Mouse (Mus musculus) CD4-positive, CD25-positive, alpha-beta regulatory T cell, adult 4 months (primary cell): ENCODE measurements around the gene Med8. TPM values are rescaled to one million over a fixed set of nuclear protein-coding genes. Genes with fewer than 3 reads are reported as not detected.

Source experiments
- ATAC-seq: one replicate; pipeline ENCODE4 v1.8.0; 2017
- polyA plus RNA-seq, 2 experiments: library from polyadenylated mRNA; unstranded; fragments of 100-300 nt; shearing (Covaris generic); gene quantifications; one replicate each; pipeline ENCODE4 v1.2.1; 2017

Med8 gene
- 100 to 1,000 TPM; 110 to 111 TPM for polyA plus RNA-seq

- peak; percentile 100 for ATAC-seq
Measured at GRCm38 (mm10) chr4:118409142-118409900, at the start of gene Med8, which contains the start of gene Szt2. Gene Med8 (plus strand): TSS chr4:118409337. Gene Szt2 (minus strand): TSS chr4:118409273.

- ATAC-seq, result peak; percentile 90
Measured at GRCm38 (mm10) chr4:118359896-118360720, 49.0 kb upstream of the Med8 start.

- no peak for ATAC-seq
Measured at GRCm38 (mm10) chr4:118361451-118361850, 47.7 kb upstream of the Med8 start.

GRCm38 (mm10) chr4:118362879-118363278 lies 46.3 kb upstream of the Med8 start:
- ATAC-seq, result no peak

GRCm38 (mm10) chr4:118363985-118364384 lies 45.2 kb upstream of the Med8 start:
- no peak for ATAC-seq

- ATAC-seq, result no peak
Measured at GRCm38 (mm10) chr4:118364641-118365040, 44.5 kb upstream of the Med8 start.

- no peak for ATAC-seq
Measured at GRCm38 (mm10) chr4:118365991-118366390, 43.1 kb upstream of the Med8 start.

- ATAC-seq, result no peak
Measured at GRCm38 (mm10) chr4:118367551-118367950, 41.6 kb upstream of the Med8 start.

GRCm38 (mm10) chr4:118368616-118369015 lies 40.5 kb upstream of the Med8 start:
- ATAC-seq, result no peak

GRCm38 (mm10) chr4:118371822-118372221 lies 37.3 kb upstream of the Med8 start:
- ATAC-seq, result no peak

GRCm38 (mm10) chr4:118375999-118376398 lies 33.1 kb upstream of the Med8 start:
- ATAC-seq, result no peak

GRCm38 (mm10) chr4:118383271-118383670 lies 25.9 kb upstream of the Med8 start:
- ATAC-seq, result no peak

GRCm38 (mm10) chr4:118387316-118387715 lies 21.8 kb upstream of the Med8 start:
- ATAC-seq, result no peak

- ATAC-seq, result no peak
Measured at GRCm38 (mm10) chr4:118390146-118390545, 19.0 kb upstream of the Med8 start.

GRCm38 (mm10) chr4:118394505-118394904 lies 14.6 kb upstream of the Med8 start:
- no peak for ATAC-seq

- ATAC-seq, result no peak
Measured at GRCm38 (mm10) chr4:118395289-118395688, 13.8 kb upstream of the Med8 start.

GRCm38 (mm10) chr4:118396433-118396832 lies 12.7 kb upstream of the Med8 start:
- no peak for ATAC-seq

GRCm38 (mm10) chr4:118398400-118398799 lies 10.7 kb upstream of the Med8 start:
- ATAC-seq, result no peak

GRCm38 (mm10) chr4:118401421-118401820 lies 7.7 kb upstream of the Med8 start:
- no peak for ATAC-seq

- no peak for ATAC-seq
Measured at GRCm38 (mm10) chr4:118401918-118402317, 7.2 kb upstream of the Med8 start.

- ATAC-seq, result no peak
Measured at GRCm38 (mm10) chr4:118402701-118403100, 6.4 kb upstream of the Med8 start.

- ATAC-seq, result no peak
Measured at GRCm38 (mm10) chr4:118410871-118411270, 1.7 kb downstream of the Med8 start.

- ATAC-seq, result no peak
Measured at GRCm38 (mm10) chr4:118413553-118413952, 4.4 kb downstream of the Med8 start.

GRCm38 (mm10) chr4:118415779-118416178 lies 6.6 kb downstream of the Med8 start:
- no peak for ATAC-seq
